Mouse (Mus musculus) monocyte, adult 5-6 weeks (primary cell): ENCODE measurements around the gene Qrfp. TPM values are rescaled to one million over a fixed set of nuclear protein-coding genes. Genes with fewer than 3 reads are reported as not detected.

ENCODE experiments used
- ATAC-seq: fragments of 153-309, 156-312 bp; replicated peaks from 2 replicates; pipeline ENCODE4 v1.8.0; 2017; ENCODE audit warnings: mild to moderate bottlenecking; ENCODE audit not compliant: low TSS enrichment, insufficient number of reproducible peaks, severe bottlenecking, poor library complexity, low FRiP score
- total RNA-seq: library from RNA; stranded (forward); fragments of 200-1000, 200-491, 200-594 nt; gene quantifications from 3 replicates; pipeline ENCODE4 v1.2.3, GENCODE M21; 2017

Qrfp gene
- 9.8 to 19.1 TPM (median 10.5 TPM) in 3 replicates for total RNA-seq

GRCm38 (mm10) chr2:31810444-31810843 is at the start of gene Qrfp:
TSS of gene Qrfp (minus strand) at chr2:31810580.
- ATAC-seq: no peak; the same call in 1 of the 2 replicates

GRCm38 (mm10) chr2:31858500-31858899 is 48.1 kb upstream of the Qrfp start:
- ATAC-seq: no peak

DNA sequence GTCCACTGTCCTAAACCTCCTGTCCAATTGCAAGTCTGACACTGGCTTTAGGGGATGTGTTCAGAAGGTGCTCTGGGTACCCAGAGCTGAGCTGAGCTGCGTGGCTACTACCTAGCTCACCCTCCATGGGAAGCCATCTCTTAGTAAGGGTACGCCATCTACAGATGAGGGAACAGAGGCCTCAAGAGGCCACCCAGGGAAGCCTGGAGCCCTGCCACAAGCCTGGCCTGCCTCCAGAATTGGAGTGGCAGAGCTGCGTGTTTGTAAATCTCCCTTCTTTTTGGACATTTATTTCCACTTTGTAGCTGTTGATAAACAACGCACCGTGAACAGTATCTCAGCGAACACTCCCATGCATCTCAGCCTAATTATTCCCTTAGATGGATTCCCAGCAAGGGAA is 46.8 kb upstream of the Qrfp start:
- ATAC-seq: no peak

GRCm38 (mm10) chr2:31855991-31856390 is 45.6 kb upstream of the Qrfp start:
- no peak for ATAC-seq

- ATAC-seq: no peak
Observed at GRCm38 (mm10) chr2:31850141-31850540, 39.8 kb upstream of the Qrfp start.

DNA sequence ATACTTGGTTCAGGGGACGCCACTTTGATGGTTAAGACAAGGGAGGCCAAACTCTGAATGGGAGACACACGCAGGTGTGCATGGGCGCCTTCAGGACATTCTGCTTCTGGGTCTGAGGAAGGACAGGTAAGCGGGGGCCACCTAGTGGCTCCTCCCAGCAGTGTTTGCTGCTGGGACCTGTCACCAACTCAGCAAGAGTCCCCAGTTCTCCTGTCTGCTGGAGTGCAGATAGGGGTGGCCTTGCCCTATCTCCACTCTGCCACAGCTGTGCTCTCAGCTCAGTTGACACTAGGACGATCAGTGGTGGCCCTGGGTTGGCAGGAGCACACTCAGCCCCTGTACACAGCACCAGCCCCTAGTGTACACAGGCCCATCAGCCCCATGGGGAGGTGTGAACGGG is 37.5 kb upstream of the Qrfp start:
- ATAC-seq: no peak

- no peak for ATAC-seq
Observed at GRCm38 (mm10) chr2:31846692-31847660, 36.6 kb upstream of the Qrfp start.

DNA sequence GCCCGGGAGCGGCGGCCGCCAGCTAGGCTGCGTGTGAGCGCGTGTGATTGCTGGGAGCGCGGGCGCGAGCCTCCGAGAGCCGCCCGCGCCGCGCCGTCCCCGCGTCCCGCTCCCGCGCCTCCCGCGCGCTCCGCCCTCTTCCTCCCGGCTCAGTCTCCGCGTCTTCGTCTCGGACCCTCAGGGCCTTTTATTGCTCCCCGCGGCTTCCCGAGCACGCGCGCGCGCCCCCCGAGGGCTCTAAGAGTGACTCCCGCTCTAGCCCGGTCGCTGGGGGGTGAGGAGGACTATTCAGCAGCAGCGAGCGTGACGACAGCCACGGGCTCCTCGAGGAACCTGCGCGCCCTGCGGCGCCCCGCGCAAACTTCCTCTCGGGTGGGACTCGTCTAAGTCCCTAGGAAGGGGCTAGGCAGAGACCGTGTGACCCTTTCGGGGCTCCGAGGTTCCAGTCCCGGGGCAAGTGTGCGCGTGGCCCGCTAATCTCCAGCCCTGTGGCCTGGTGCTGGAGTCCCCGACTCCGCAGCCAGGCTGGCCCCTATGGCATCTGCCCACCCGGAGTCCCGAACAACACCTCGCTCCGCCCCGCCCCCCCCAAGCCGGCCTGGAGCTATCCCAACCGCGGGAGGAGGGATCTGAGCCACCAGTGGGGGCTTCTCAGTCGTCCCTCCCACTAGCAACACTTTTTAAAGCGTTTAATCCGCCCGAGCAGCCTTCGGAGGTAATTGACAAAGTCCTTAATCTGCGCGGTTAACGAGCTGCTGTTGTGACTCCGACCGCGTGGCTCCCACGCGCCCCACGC is 35.7 kb upstream of the Qrfp start, which contains the start of gene Fibcd1:
Gene Fibcd1, minus strand, starts transcription at position 110 of the 796 bp plus-strand sequence.
- ATAC-seq: no peak

GRCm38 (mm10) chr2:31845512-31845895 is 35.1 kb upstream of the Qrfp start:
- ATAC-seq: no peak

DNA sequence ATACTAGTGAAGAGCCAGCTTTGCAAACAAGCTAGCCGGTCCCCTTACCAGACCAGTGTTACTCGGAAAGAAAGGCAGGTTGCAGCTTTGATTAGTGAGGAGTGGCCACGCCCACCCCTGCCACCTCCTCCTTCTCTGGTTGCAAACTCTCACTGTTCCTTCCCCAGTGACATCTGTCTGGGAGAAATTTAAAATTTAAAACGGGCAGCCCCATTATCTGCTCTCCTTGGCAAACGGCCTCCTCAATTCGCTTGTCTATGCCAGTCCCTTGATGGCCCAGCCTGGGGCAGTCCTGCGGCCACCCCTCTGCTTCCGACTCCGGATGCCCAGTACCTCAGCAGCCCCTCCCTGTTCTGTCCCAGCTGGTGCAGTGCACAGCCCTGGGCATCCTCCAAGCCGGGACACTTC is 34.4 kb upstream of the Qrfp start:
- no peak for ATAC-seq

DNA sequence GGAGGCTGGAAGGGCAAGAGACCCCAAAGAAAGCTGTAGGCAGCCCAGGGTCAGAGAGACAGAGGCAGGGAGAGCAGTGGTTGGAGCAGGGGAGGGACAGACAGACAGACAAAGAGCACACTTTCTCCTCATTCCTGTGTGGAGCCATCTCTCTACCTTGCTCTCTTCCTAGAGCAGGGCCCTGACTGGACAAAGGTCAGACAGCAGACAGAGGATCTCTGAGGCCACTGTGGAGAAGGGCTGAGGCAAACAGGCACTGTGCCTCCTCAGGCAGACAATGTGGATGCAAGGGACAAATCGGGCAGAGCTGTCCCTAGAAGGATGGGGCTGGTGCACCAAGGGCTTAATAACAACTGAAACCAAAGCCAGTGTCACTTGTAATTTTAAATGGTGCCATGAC is 28.5 kb upstream of the Qrfp start:
- no peak for ATAC-seq

DNA sequence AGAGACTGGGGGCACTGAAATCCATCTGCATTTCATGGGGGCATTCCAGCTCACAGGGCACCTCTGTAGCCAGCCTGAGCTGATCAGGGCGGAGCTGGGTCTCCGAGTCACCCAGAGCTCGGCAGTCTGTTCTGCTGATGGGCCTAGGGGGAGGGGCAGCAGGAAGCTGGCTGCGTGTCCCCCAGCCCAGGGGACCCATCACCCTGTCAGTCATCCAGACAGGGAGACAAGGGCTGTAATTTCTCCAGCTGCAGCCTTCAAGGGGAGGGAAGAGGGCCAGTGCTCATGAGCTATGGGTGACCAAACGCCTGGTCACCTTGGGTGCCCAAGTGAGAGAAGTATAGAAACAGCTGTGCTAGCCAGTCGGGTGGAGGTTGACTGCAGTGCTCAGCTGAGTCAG is 26.6 kb upstream of the Qrfp start:
- ATAC-seq: no peak

DNA sequence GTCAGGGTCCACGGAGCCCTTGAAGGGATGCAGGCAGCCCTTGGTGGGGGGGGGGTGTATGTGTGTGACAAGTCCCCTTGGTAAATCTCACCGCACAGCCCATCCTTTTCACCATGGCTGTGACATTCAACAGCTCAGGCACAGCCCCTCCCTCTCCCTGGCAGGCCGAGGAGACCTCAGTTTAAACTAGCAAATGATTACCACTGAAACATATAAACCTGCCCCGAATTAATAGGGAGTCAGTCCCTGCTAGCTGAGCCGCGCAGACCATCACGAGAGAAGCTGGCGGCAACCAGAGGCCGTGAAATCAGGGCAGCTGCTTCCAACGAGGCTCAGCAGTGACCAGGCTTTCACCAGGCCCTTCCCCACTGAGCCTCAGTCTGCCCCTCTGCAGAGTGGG is 25.7 kb upstream of the Qrfp start:
- ATAC-seq: no peak

- no peak for ATAC-seq
Observed at GRCm38 (mm10) chr2:31828311-31828825, 18.0 kb upstream of the Qrfp start.

DNA sequence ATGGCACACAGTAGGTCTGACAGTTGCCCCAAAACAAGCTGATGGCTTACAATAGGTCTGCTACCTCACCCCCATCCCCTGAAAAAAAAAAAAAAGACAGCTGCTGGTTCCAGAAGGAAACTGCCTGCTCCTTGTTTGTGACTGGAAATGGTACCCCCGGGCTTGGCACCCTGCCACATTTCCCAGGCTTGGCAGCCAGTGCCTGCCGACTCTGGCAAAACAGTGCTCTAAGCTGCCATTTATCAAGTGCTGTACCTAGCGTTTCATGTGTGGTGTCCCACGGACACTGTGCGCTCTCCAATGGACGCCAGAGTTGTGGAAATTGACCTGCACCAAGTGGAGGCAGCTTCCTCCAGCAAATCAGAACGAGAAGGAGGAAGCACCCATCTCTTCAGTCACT is 17.5 kb upstream of the Qrfp start:
- ATAC-seq: no peak

DNA sequence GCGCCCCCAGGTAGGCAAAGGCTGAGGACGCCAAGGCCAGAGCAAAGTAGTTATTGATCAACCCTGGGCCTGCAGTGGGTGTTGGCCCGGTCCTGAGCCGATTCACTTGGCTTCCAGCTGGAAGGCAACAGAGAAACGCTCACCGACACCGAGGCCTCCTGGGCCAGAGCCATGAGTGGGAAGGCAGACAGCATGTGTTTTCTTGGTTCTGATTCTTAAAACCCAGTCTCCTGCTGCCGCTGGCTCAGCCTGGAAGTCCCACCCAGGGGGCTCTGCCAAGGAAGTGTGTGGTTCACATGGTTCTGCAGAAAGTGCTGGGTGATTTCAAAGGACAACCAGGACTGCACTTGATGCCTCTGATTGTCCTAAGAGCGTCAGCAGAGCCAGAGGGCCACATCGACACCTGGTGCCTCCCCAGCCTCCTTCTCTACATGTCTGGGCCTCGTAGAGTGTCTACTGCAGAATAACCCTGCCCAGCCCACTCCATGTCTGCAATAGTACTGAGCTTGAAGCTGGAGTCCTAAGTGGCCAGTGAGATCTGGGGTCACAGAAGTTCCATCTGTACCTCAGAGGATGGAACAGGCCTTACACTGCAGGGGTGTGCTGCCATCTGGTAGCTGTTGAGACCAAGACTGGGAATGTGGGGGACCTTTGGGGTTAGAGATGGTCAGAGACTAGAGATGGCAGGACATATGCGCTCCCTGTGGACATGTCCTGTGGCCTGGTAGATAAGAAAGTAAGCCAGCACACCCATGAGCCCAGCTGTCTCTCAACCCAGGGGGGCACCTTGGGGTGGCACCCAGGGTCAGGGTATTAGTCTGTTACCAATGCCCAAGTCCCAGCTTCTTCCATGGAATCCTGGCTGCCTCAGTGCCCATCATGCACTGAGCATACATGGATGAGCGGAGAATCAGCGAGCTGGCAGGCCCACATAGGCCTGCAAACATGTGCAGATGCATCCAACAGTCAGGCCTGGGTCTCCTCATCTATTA is 16.0 kb upstream of the Qrfp start:
- no peak for ATAC-seq

GRCm38 (mm10) chr2:31825469-31825911 is 15.1 kb upstream of the Qrfp start:
- no peak for ATAC-seq
